ENCODE assay signal across 30 mouse cellular contexts in the genomic region with DNA sequence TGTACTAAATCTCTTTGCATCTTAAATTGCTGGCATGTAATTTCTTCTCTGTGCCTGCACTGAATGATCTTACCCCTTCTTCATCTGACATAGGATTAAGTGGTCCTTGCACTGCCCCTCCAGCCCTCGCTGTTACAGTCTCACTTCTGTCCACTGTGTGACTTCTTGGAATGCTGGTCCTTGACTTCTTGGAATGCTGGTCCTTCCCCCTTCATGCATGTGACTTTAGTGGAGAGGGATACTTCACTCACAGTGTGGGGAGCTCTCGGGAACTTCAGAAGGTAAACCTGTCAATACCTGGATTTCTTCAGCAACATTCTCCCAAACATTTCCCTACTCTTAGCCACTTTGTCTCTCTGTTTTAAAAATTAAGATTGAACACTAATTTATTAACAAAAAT.
"Had no signal": no experiment of that assay in that cellular context is flagged by ENCODE, and none has a peak within 500 bp of the region (broad histone marks: within the 10 kb centered on the region; RNA-seq: fewer than 3 reads in every experiment).

No protein-coding gene starts in this region.

- H3K4me2 ChIP-seq: limb, embryonic 12.5 days; limb, embryonic 13.5 days; limb, embryonic 15.5 days; liver, embryonic 11.5 days; liver, embryonic 12.5 days; liver, embryonic 13.5 days; liver, embryonic 15.5 days; lung, embryonic 14.5 days; lung, embryonic 15.5 days; midbrain, embryonic 11.5 days; midbrain, embryonic 12.5 days; midbrain, embryonic 13.5 days; midbrain, embryonic 15.5 days; neural tube, embryonic 12.5 days had no signal

- H3K4me1 ChIP-seq: limb, embryonic 10.5 days; limb, embryonic 12.5 days; limb, embryonic 13.5 days; limb, embryonic 15.5 days; liver, embryonic 12.5 days; liver, embryonic 13.5 days; liver, embryonic 15.5 days; lung, embryonic 15.5 days; midbrain, embryonic 10.5 days; midbrain, embryonic 12.5 days; midbrain, embryonic 13.5 days; midbrain, embryonic 15.5 days; neural tube, embryonic 12.5 days had no signal

- H3K27me3 ChIP-seq: limb, embryonic 12.5 days; limb, embryonic 15.5 days; liver, embryonic 12.5 days; liver, embryonic 13.5 days; liver, embryonic 15.5 days; lung, embryonic 15.5 days; megakaryocyte, embryonic 14.5 days; midbrain, embryonic 12.5 days; midbrain, embryonic 13.5 days; midbrain, embryonic 15.5 days; neural tube, embryonic 12.5 days had no signal

- ATAC-seq: liver, embryonic 12.5 days; liver, postnatal 0 days; midbrain, embryonic 13.5 days; midbrain, embryonic 15.5 days; midbrain, embryonic 16.5 days had no signal

- H3K36me3 ChIP-seq: limb, embryonic 10.5 days; limb, embryonic 12.5 days; limb, embryonic 13.5 days; limb, embryonic 15.5 days; liver, embryonic 12.5 days; liver, embryonic 13.5 days; liver, embryonic 15.5 days; lung, embryonic 15.5 days; midbrain, embryonic 10.5 days; midbrain, embryonic 12.5 days; midbrain, embryonic 13.5 days; midbrain, embryonic 15.5 days; neural tube, embryonic 12.5 days had no signal

- H3K4me3 ChIP-seq: left cerebral cortex, adult 2 months; limb, embryonic 10.5 days; limb, embryonic 12.5 days; limb, embryonic 13.5 days; limb, embryonic 15.5 days; liver, embryonic 12.5 days; liver, embryonic 13.5 days; liver, embryonic 15.5 days; lung, embryonic 15.5 days; megakaryocyte, embryonic 14.5 days; midbrain, embryonic 10.5 days; midbrain, embryonic 12.5 days; midbrain, embryonic 13.5 days; midbrain, embryonic 15.5 days; myocyte; neural tube, embryonic 12.5 days had no signal

- H3K9ac ChIP-seq: limb, embryonic 12.5 days; limb, embryonic 13.5 days; limb, embryonic 15.5 days; liver, embryonic 12.5 days; liver, embryonic 13.5 days; liver, embryonic 14.5 days; liver, embryonic 15.5 days; liver, postnatal 0 days; lung, embryonic 14.5 days; lung, embryonic 15.5 days; midbrain, embryonic 12.5 days; midbrain, embryonic 13.5 days; midbrain, embryonic 15.5 days; neural tube, embryonic 12.5 days had no signal

- DNase-seq: left cerebral cortex, postnatal 4 days; liver; liver, embryonic 13.5 days; liver, postnatal 0 days; lung, adult 18-20 months; lung, embryonic 14.5 days; lung, postnatal 14 days; lung, postnatal 36 days; lung, postnatal 4 days; midbrain, embryonic 14.5 days had no signal

- H3K27ac ChIP-seq: left cerebral cortex, adult 2 months; limb, embryonic 10.5 days; limb, embryonic 12.5 days; limb, embryonic 13.5 days; limb, embryonic 15.5 days; liver, embryonic 12.5 days; liver, embryonic 13.5 days; liver, embryonic 14.5 days; liver, embryonic 15.5 days; lung, embryonic 15.5 days; macrophage; midbrain, embryonic 10.5 days; midbrain, embryonic 12.5 days; midbrain, embryonic 13.5 days; midbrain, embryonic 15.5 days; neural tube, embryonic 12.5 days had no signal

- H3K9me3 ChIP-seq: limb, embryonic 10.5 days; limb, embryonic 12.5 days; limb, embryonic 15.5 days; liver, embryonic 12.5 days; liver, embryonic 13.5 days; liver, embryonic 15.5 days; lung, embryonic 15.5 days; midbrain, embryonic 10.5 days; midbrain, embryonic 12.5 days; midbrain, embryonic 13.5 days; midbrain, embryonic 15.5 days; neural tube, embryonic 12.5 days had no signal
